Mouse (Mus musculus) urinary bladder, postnatal 25 days (tissue): ENCODE measurements around the gene Minar1.

ENCODE experiments used
- DNase-seq: peaks from one replicate; pipeline ENCODE4 v3.0.0; 2022; ENCODE audit warnings: low spot score

Minar1 gene

GRCm38 (mm10) chr9:89623006-89623760 lies at the start of gene Minar1:
Minar1 (minus strand) TSS chr9:89623125.
- no peak for DNase-seq

DNA sequence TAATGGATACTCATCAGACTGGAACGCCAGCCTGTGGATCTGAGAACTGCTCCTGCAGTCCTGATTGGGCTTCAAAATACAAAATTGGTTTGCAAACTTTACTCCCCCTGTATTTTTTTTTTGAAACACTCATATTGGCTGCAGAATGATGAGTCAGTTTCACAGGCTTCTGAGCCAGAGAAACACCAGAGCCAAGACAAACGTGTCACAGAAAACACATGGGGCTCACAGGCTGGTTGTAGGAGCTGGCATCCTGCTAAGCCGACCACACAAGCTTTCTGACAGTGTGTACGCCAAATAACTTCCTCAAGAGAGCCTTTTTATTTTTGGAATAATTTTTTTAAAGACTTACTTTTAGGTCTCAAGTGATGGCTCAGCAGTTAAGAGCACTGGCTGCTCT lies 47.0 kb upstream of the Minar1 start:
- DNase-seq: no peak

DNA sequence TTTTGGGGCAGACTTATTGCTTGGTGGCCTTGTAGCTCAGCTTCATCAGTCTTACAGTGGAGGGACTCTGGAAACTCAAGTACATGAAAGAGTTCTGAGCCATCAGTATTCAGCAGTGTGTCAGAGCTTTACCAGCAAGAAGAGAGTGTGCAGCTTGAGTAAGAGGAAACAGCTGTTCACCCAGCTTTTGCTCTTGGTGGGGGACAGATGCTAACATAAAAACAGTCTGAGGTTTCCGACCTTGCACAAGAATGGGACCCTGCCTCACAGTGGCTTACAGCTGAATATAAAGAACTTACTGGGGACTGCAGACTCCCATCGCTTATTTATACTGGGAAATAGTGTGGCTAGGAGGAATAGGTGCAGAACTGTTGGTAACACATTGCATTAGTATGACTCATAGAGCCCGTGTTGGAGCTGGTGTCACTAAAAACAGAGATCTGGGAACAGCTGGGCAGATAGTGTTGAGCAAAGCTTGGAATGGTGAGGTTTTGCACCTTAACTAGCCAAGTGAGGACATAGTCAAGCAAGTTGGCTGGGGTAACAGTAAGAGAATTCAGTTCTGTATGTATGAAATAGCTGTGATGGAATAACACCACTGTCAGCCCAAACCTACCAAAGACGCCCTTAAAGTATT lies 44.5 kb upstream of the Minar1 start:
- DNase-seq: no peak

DNA sequence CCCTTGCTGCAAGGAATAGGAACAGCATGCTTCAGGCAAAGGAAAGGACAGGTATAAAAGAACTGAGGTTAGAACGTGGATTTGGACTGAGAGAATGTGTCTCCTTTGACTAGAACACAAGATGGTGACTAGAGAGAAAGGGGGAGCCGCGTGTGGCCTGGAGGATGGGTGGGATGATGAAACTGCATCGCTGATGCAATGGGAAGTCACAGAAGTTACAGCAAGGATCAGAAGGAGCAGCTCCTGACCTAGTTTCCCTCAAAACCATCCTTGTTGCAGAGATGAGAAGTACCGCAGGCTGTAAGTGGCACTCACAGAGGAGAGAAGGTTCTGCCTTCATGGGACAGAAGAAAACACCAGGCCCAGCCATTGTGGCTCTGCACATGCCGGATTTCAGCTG lies 28.0 kb upstream of the Minar1 start:
- DNase-seq: no peak

DNA sequence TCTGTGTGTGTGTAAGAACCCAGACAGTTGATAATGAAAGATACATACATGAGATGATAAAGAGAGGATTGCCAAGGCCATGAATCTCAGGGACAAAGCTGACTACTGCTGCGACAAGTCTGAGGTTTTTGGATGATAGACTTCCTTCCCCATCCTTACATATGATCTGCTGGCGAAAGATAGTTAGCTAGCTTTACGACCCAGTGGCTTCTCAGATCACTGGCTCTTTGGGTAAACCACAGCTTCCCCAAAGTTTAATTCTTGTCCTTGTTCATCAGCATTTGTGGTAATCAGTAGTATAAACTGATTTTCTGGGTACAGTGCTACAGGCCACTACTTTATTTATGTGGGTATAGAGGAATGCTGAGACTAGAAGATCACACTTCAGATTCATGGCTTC lies 14.5 kb upstream of the Minar1 start:
- no peak for DNase-seq

GRCm38 (mm10) chr9:89622296-89623005 lies 474 bp downstream of the Minar1 start:
- DNase-seq: no peak

DNA sequence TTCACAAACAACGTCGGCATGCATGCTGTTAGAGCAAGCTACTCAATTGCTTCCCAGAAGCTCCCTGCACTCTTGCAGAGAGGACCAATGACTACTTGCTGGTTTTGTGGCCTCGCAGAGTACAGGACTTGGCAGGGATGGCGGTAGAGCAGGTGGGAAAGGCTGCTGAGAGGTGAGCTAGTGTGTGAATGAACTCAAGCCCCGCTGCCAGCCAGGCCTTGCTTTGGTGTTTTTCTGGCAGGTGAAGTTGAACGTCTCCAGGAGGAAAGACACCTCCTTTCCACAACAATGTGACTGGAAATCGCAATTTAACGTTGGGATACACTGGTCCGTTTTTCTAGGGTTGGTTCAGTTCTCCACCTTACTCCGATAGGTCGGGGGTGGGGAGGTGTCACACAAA lies 1.2 kb downstream of the Minar1 start:
- DNase-seq: no peak

DNA sequence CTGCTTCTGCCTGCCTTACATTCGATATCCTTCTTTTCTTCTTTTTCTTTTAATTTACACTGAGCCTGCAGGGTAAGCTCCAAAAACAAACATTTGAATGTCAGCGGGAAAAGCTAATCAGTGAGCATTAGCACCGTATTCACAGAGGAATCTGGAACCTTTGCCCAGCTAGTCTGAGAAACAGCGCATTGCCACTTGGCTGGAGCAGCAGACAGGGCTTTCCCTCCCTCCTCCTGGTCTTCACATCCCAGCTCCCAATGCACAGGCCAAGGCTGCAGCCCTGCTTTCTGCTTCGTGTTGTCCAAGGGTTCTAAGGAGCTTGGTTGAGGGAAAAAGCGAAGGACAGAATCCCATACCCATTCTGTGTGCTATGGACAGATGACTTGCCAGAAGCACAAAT lies 2.6 kb downstream of the Minar1 start:
- no peak for DNase-seq

DNA sequence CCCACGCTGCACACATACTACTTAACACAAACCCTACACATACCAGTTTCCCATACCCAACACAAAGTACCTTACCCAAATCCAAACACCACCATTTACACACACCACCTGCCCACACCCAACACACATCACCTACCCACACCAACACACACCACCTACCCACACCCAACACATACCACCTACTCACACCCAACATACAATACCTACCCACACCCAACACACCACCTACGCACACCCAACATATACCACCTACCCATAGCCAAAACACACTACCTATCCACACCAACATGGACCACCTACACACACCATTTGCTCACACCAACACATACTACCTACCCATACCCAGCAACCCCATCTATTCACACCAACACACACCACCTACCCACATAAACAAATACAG lies 6.0 kb downstream of the Minar1 start:
- no peak for DNase-seq

DNA sequence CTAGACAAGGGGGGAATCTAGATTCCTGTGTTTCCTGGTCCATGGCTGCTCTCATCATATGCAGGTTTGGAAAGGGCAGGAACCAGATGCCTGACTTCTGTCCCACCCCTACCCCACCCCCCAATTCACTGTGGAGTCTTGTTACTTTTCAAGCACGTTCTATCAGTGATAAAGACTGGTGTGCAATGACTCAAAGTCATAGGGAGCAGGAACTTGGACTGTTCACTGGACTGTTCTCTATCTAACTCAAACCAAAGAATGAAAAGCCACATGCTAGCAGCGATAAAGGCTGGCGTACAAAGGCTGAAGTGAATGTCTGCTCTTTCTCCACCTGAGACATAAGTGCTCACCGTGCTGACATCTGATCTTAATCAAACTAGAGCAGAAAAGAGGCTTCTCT lies 12.3 kb downstream of the Minar1 start:
- no peak for DNase-seq

DNA sequence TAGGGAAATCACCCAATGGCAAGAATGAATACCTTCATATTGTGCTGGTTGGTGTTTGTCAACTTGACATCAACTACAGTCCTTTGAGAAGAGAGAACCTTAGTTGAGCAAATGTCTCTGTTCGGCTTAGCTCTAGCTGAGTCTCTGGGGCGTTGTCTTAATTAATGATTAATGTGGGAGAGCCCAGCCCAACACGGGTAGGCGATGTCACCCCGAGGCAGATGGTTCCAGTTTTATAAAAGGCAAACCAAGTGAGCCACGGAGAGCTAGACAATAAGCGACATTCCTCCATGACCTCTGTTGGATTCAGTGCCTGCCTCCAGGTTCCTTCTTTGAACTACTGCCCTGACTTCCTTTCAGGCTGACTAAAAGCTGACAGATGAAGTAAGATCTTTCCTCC lies 15.6 kb downstream of the Minar1 start:
- no peak for DNase-seq

- no peak for DNase-seq
These were observed 16.7 kb downstream of the Minar1 start for GRCm38 (mm10) chr9:89606256-89606655.

GRCm38 (mm10) chr9:89601891-89602290 lies 21.0 kb downstream of the Minar1 start:
- no peak for DNase-seq

DNA sequence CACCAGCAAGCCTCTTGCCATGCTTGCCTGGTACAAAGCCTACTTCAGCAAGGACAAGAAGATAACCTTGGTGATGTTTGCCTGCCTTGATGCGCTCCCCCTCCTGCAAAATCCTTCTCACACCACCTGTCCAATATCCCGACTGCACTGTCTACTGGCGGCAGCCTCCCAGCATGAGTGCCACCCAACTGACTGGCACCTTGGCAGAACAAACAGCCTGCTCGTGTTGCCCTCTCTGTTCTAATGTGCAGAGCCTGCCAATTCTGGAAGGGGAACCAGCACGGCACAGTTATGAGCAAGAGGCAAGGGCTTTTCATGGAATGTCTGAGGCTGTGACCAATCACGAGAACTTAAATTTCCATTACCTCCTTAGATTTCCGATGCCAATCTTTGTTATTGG lies 22.2 kb downstream of the Minar1 start:
- DNase-seq: no peak

DNA sequence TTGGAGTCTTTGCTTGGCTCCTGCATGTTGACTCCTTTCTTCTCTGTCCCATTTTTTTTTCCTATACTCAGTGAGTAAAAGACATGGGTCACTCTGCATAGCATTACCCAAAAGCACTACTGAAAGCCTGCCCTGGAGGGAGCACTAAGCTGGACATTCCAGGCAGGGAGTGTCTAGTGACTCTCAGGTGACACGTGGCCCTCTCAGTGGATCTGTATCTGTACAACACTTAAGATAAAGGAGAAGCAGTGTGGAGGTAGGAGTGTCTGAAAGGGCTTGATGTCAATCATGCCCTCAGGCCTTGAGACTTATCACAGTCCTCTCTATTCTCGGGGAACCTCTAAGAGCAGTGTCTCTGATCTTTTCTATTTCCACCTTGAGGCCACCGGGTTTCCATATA lies 25.9 kb downstream of the Minar1 start:
- DNase-seq: no peak

- DNase-seq: no peak
These were observed 26.5 kb downstream of the Minar1 start for GRCm38 (mm10) chr9:89596392-89596791.

DNA sequence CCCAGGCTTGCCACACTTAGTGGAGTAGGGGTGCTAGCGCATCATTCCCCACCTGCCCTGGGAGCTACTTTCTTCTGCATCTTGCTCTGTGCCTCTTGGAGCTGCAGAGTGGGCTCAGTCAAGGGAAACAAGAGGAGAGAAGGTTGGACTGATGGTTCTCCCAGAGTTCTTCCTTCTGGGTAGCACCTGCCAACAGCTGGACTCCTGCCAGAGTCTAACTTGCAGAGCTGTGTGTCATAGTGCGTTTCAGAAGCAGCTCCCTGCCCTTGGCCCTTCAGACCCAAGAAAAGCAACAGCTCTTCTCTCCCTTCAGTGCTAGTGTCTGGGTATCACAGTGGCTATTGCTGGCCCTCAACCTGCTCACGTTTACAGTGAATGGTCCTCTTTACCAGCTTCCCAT lies 30.5 kb downstream of the Minar1 start:
- DNase-seq: no peak

GRCm38 (mm10) chr9:89578422-89578821 lies 44.5 kb downstream of the Minar1 start:
- no peak for DNase-seq

- DNase-seq: no peak
These were observed 70.3 kb downstream of the Minar1 start for GRCm38 (mm10) chr9:89552663-89553062.
